Mouse (Mus musculus) brain, embryonic 14.5 days (tissue): Measurements from ENCODE around the gene Atrip.

Experiments
- CTCF ChIP-seq: fragments of 200-500 bp; IDR thresholded peaks from 2 replicates; pipeline ENCODE4 v1.5.1; 2012; ENCODE audit warnings: inconsistent platforms, mild to moderate bottlenecking, moderate library complexity, borderline replicate concordance; ENCODE audit not compliant: insufficient read depth, insufficient read length; ENCODE audit errors: extremely low read depth
- POLR2A ChIP-seq: fragments of 200-500 bp; IDR thresholded peaks from 2 replicates; pipeline ENCODE4 v1.6.1; 2012; ENCODE audit warnings: mild to moderate bottlenecking, inconsistent platforms, borderline replicate concordance; ENCODE audit not compliant: poor library complexity, insufficient read depth, insufficient read length, severe bottlenecking; ENCODE audit errors: extremely low read depth

DNA sequence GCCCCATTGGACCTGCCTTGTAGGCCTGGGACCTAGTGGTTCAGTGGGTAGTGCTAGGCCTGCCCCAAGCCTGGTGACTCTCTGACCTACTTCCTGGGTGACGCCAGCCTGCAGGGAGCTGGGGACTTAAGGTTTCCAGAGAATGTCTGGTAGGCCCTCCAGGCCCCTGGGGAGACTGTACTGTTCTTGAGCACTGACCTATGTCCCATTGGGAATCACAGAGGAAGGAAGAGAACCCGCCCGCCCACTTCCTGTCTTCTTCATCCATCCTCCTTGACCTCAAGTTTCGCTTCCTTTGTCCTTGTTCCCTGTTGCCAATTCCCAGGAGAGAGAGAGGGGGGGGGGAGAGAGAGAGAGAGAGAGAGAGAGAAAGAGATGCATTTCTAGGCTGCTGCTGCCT is 44.2 kb upstream of the Atrip start:
- TF ChIP-seq CTCF, result no peak
- TF ChIP-seq POLR2A, result no peak
